20 mouse cellular contexts compared by ENCODE assay signal in genomic region chr19:9067292-9067691, GRCm38 (mm10). TPM values are rescaled to one million over a fixed set of nuclear protein-coding genes. Genes with fewer than 3 reads are reported as not detected.
DNase-seq lines count a peak whose midpoint lies in the region; ATAC-seq and TF ChIP-seq lines count a peak whose summit lies in the region.
"Had no signal": no experiment of that assay in that cellular context is flagged by ENCODE, and none has a peak within 500 bp of the region (broad histone marks: within the 10 kb centered on the region; RNA-seq: fewer than 3 reads in every experiment).

No protein-coding gene starts in this region.

- no peak overlapping the region for H3K9ac ChIP-seq in liver, postnatal 0 days (replicated peaks)
- H3K9ac ChIP-seq in liver, embryonic 11.5 days (ENCODE audit: low read depth, low read length) = no peak overlapping the region
- H3K9ac ChIP-seq: embryonic facial prominence, embryonic 12.5 days; limb, embryonic 13.5 days had no signal

- DNase-seq in liver, postnatal 0 days = no peak
- DNase-seq in liver, embryonic 11.5 days (ENCODE audit: low spot score) = no peak
- DNase-seq in splenic B cell, adult 2 months (ENCODE audit: low read depth, low spot score) = peak; percentile 82
- DNase-seq in adrenal gland, adult 18-20 months (ENCODE audit: low spot score in 2 of 2) = no peak
- no peak for DNase-seq in embryo, embryonic 11 days
- DNase-seq in layer of hippocampus, postnatal 25 days (ENCODE audit: extremely low spot score in 1 of 2, low spot score in 1 of 2) = no peak
- DNase-seq: adrenal gland, postnatal 25 days; cerebellum, postnatal 25 days; heart, postnatal 10 days; kidney, adult 18-20 months; kidney, postnatal 4 days; lung, adult 18-20 months had no signal

- no peaks in the 10 kb centered on the region for H3K36me3 ChIP-seq in liver, postnatal 0 days (replicated peaks; ENCODE audit: insufficient read depth, low read length)
- H3K36me3 ChIP-seq in liver, embryonic 11.5 days (ENCODE audit: control insufficient read depth, insufficient read depth, low read length) = no peaks in the 10 kb centered on the region
- no peaks in the 10 kb centered on the region for H3K36me3 ChIP-seq in splenic B cell, adult 2 months (ENCODE audit: control insufficient read depth, insufficient read depth, low read length, poor library complexity, severe bottlenecking)
- H3K36me3 ChIP-seq: embryonic facial prominence, embryonic 12.5 days; forebrain, embryonic 10.5 days; limb, embryonic 13.5 days had no signal

- 59% methylated on average over 5 of the region's 5 CpGs for WGBS in liver, postnatal 0 days (ENCODE audit: insufficient replicate concordance)
- 62% methylated on average over 5 of the region's 5 CpGs for WGBS in liver, embryonic 11.5 days

- no peaks in the 10 kb centered on the region for H3K27me3 ChIP-seq in liver, postnatal 0 days (ENCODE audit: insufficient read depth, low read length)
- H3K27me3 ChIP-seq in liver, embryonic 11.5 days (replicated peaks; ENCODE audit: control insufficient read depth, insufficient read depth, low read length) = no peaks in the 10 kb centered on the region
- H3K27me3 ChIP-seq in splenic B cell, adult 2 months (ENCODE audit: control insufficient read depth, insufficient read depth, low read length, poor library complexity, severe bottlenecking) = no peaks in the 10 kb centered on the region
- H3K27me3 ChIP-seq: embryonic facial prominence, embryonic 12.5 days; limb, embryonic 13.5 days had no signal

- TF ChIP-seq EP300 in liver, postnatal 0 days (IDR thresholded peaks at IDR 0.05; ENCODE audit: low read depth) = no peak

- H3K4me2 ChIP-seq in liver, postnatal 0 days (ENCODE audit: low read depth, low read length) = no peak overlapping the region
- H3K4me2 ChIP-seq in liver, embryonic 11.5 days = no peak overlapping the region
- H3K4me2 ChIP-seq: embryonic facial prominence, embryonic 12.5 days; limb, embryonic 13.5 days had no signal

- H3K4me1 ChIP-seq in liver, postnatal 0 days (ENCODE audit: insufficient read depth) = peaks cover 35% of the 10 kb centered on the region
- peaks cover 16% of the 10 kb centered on the region for H3K4me1 ChIP-seq in liver, embryonic 11.5 days (replicated peaks; ENCODE audit: control insufficient read depth, insufficient read depth, low read length)

- H3K9me3 ChIP-seq in liver, postnatal 0 days (ENCODE audit: low read length) = no peaks in the 10 kb centered on the region
- H3K9me3 ChIP-seq in liver, embryonic 11.5 days (ENCODE audit: control insufficient read depth, low read length) = no peaks in the 10 kb centered on the region
- H3K9me3 ChIP-seq: embryonic facial prominence, embryonic 12.5 days; forebrain, embryonic 10.5 days; limb, embryonic 13.5 days; megakaryocyte, embryonic 14.5 days had no signal

- no peak for ATAC-seq in liver, postnatal 0 days
- no peak for ATAC-seq in liver, embryonic 11.5 days (replicated peaks; ENCODE audit: low FRiP score)
- ATAC-seq in CD4-positive, CD25-positive, alpha-beta regulatory T cell, adult 4 months = peak; percentile 45
- peak; percentile 15 to 37; a peak in 3 of 4 replicates for ATAC-seq in hematopoietic stem cell, adult 5-6 weeks (replicated peaks in 1 of 2; ENCODE audit: insufficient read depth in 1 of 2, low FRiP score in 2 of 2, low TSS enrichment in 1 of 2, low read depth in 1 of 2, poor library complexity in 2 of 2, severe bottlenecking in 2 of 2)

- TF ChIP-seq CTCF in liver, postnatal 0 days (IDR thresholded peaks at IDR 0.05; ENCODE audit: low read depth) = 0 out of 2 replicates have a peak, but pooled peaks have one; percentile 6

- H3K4me3 ChIP-seq in liver, postnatal 0 days (ENCODE audit: low read depth, low read length) = no peak overlapping the region
- H3K4me3 ChIP-seq in liver, embryonic 11.5 days (ENCODE audit: low read depth, low read length) = no peak overlapping the region
- H3K4me3 ChIP-seq: embryonic facial prominence, embryonic 12.5 days; forebrain, embryonic 10.5 days; limb, embryonic 13.5 days; megakaryocyte, embryonic 14.5 days had no signal

- no peak overlapping the region for H3K27ac ChIP-seq in liver, postnatal 0 days (ENCODE audit: low read depth)
- no peak overlapping the region for H3K27ac ChIP-seq in liver, embryonic 11.5 days (ENCODE audit: low read depth, low read length)
- H3K27ac ChIP-seq: embryonic facial prominence, embryonic 12.5 days; forebrain, embryonic 10.5 days; limb, embryonic 13.5 days had no signal

RNA-seq across cellular contexts. Expression of gene Scgb1a1, which starts 20.5 kb away (rescaled TPM):
- polyA plus RNA-seq in liver, postnatal 0 days (2015; fragmentation: Nextera tagmentation; extraction: Ambion mirVana) = 0.85 and 3.7 TPM in 2 replicates
- polyA plus RNA-seq in liver, embryonic 11.5 days (2014; fragmentation: Nextera tagmentation; extraction: Ambion mirVana) = not detected in 2 replicates
- polyA plus RNA-seq in CD4-positive, CD25-positive, alpha-beta regulatory T cell, adult 4 months (2017; shearing (Covaris generic)) = not detected
- total RNA-seq in hematopoietic stem cell, adult 5-6 weeks (2017) = not detected in 2 replicates
- total RNA-seq in adrenal gland, adult 18-20 months (2021) = not detected
- not detected for total RNA-seq in layer of hippocampus, postnatal 25 days (2021)
- total RNA-seq: adrenal gland, postnatal 25 days; left cerebral cortex, adult 18-20 months; monocyte, adult 5-6 weeks had no signal
- polyA plus RNA-seq: embryonic facial prominence, embryonic 12.5 days; forebrain, embryonic 10.5 days; limb, embryonic 13.5 days had no signal

Comparison
In these comparisons a context has a peak if more than half of its experiments do, and no peak if none do; other contexts are left out.
1. ATAC-seq: peak in CD4-positive, CD25-positive, alpha-beta regulatory T cell, adult 4 months (single experiment) and hematopoietic stem cell, adult 5-6 weeks (2 of 2); none in liver, postnatal 0 days (single experiment) and liver, embryonic 11.5 days (single experiment).